In the genomic region with DNA sequence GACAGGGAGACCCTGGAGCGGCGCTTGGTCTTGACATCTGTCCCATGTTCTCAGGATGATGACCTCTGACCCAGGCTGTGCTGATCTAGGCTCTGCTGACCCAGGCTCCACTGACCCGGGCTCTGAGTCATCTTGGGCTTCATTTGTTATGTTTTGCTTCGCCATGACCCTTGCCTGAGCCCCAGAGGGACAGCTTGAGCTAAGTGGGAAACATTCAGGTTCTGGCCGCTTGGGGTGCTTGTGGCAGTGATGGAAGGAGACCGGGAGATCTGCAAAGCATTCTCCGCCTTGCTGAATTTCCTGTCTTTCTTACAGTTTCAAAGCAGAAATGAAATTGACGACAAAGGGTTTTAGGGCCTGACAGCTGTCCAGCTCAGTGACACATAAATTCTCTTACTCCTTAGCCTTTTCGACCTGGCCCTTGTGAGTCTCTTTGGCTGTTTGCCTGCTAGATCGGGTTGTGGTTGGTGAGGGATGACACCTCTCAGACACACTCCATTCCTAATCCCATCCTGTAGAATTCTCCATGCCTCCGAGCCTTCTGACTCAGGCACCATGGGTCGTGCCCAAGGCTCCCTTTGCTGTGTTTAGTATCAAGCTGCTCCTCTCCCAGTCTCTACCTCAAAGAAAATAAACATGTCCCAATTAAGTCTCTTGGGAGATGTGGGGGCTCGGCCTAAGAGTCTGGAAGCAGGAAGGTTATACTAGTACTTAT, we compare ENCODE assay signal across 12 mouse cellular contexts. TPM values are rescaled to one million over a fixed set of nuclear protein-coding genes. Genes with fewer than 3 reads are reported as not detected.
DNase-seq lines count a peak whose midpoint lies in the region; ATAC-seq and TF ChIP-seq lines count a peak whose summit lies in the region.
"Had no signal": no experiment of that assay in that cellular context is flagged by ENCODE, and none has a peak within 500 bp of the region (broad histone marks: within the 10 kb centered on the region; RNA-seq: fewer than 3 reads in every experiment).

No protein-coding gene starts in this region.

- H3K4me1 ChIP-seq in kidney, postnatal 0 days (replicated peaks; ENCODE audit: insufficient read depth, low read length), result peaks cover 10% of the 10 kb centered on the region; the same call in 1 of the 2 replicates
- H3K4me1 ChIP-seq in kidney, embryonic 14.5 days (ENCODE audit: control insufficient read depth, insufficient read depth, low read length), result peaks cover 34% of the 10 kb centered on the region
- peaks cover 25% of the 10 kb centered on the region for H3K4me1 ChIP-seq in midbrain, embryonic 16.5 days (ENCODE audit: control insufficient read depth, insufficient read depth, low read length)
- H3K4me1 ChIP-seq in midbrain, embryonic 15.5 days, result peaks cover 31% of the 10 kb centered on the region

- 36% methylated on average over 13 of the region's 13 CpGs for WGBS in kidney, postnatal 0 days
- WGBS in kidney, embryonic 14.5 days, result 38% methylated on average over 13 of the region's 13 CpGs
- 69% methylated on average over 13 of the region's 13 CpGs for WGBS in midbrain, embryonic 16.5 days
- WGBS in midbrain, embryonic 15.5 days, result 72% methylated on average over 13 of the region's 13 CpGs
- WGBS in macrophage (ENCODE audit: missing documents), result 54% methylated on average over 13 of the region's 13 CpGs

- 0 out of 2 replicates have a peak, but pooled peaks have one; percentile 30 for ATAC-seq in kidney, postnatal 0 days (replicated peaks; ENCODE audit: low FRiP score, low read depth)
- no peak for ATAC-seq in kidney, embryonic 14.5 days (ENCODE audit: low FRiP score, low TSS enrichment)
- no peak for ATAC-seq in midbrain, embryonic 16.5 days
- ATAC-seq in midbrain, embryonic 15.5 days (replicated peaks), result no peak
- ATAC-seq: midbrain, embryonic 13.5 days had no signal

- no peak overlapping the region for H3K4me3 ChIP-seq in kidney, postnatal 0 days (replicated peaks; ENCODE audit: low read depth, low read length)
- no peak overlapping the region for H3K4me3 ChIP-seq in kidney, embryonic 14.5 days (ENCODE audit: low read length)
- no peak overlapping the region for H3K4me3 ChIP-seq in midbrain, embryonic 16.5 days (ENCODE audit: low read depth, low read length)
- no peak overlapping the region for H3K4me3 ChIP-seq in midbrain, embryonic 15.5 days
- no peak overlapping the region for H3K4me3 ChIP-seq in macrophage (ENCODE audit: inconsistent target)
- H3K4me3 ChIP-seq: erythroblast, embryonic 14.5 days; liver, embryonic 13.5 days; midbrain, embryonic 13.5 days had no signal

- no peaks in the 10 kb centered on the region for H3K79me2 ChIP-seq in macrophage (ENCODE audit: inconsistent target)

- DNase-seq in gastrocnemius, adult 18-20 months (ENCODE audit: low spot score), result peak; percentile 45
- no peak for DNase-seq in gastrocnemius, postnatal 10 days
- peak; percentile 65 for DNase-seq in kidney, postnatal 0 days (ENCODE audit: low spot score)
- DNase-seq in cerebellum, postnatal 14 days, result no peak
- DNase-seq: liver, embryonic 13.5 days; right cerebral cortex, postnatal 25 days had no signal

- no peaks in the 10 kb centered on the region for H3K9me3 ChIP-seq in kidney, postnatal 0 days (replicated peaks; ENCODE audit: low read length)
- H3K9me3 ChIP-seq in kidney, embryonic 14.5 days (ENCODE audit: control insufficient read depth, low read length), result no peaks in the 10 kb centered on the region
- no peaks in the 10 kb centered on the region for H3K9me3 ChIP-seq in midbrain, embryonic 16.5 days (replicated peaks; ENCODE audit: control insufficient read depth, low read length, poor library complexity, severe bottlenecking)
- no peaks in the 10 kb centered on the region for H3K9me3 ChIP-seq in midbrain, embryonic 15.5 days
- H3K9me3 ChIP-seq: liver, embryonic 13.5 days; midbrain, embryonic 13.5 days had no signal

- H3K27ac ChIP-seq in kidney, postnatal 0 days, result peak overlapping the region; percentile 25; the same call in 1 of the 2 replicates
- H3K27ac ChIP-seq in kidney, embryonic 14.5 days (ENCODE audit: low read depth, low read length), result no peak overlapping the region
- H3K27ac ChIP-seq in midbrain, embryonic 16.5 days (ENCODE audit: low read length), result no peak overlapping the region
- H3K27ac ChIP-seq in midbrain, embryonic 15.5 days, result no peak overlapping the region
- peak overlapping the region; percentile 42 for H3K27ac ChIP-seq in macrophage
- H3K27ac ChIP-seq: liver, embryonic 13.5 days; midbrain, embryonic 13.5 days had no signal

- H3K36me3 ChIP-seq in kidney, postnatal 0 days (ENCODE audit: insufficient read depth, low read length), result no peaks in the 10 kb centered on the region
- H3K36me3 ChIP-seq in kidney, embryonic 14.5 days (ENCODE audit: control insufficient read depth, insufficient read depth, low read length), result no peaks in the 10 kb centered on the region
- no peaks in the 10 kb centered on the region for H3K36me3 ChIP-seq in midbrain, embryonic 16.5 days (ENCODE audit: control insufficient read depth, insufficient read depth, low read length)
- no peaks in the 10 kb centered on the region for H3K36me3 ChIP-seq in midbrain, embryonic 15.5 days (replicated peaks)
- no peaks in the 10 kb centered on the region for H3K36me3 ChIP-seq in macrophage (ENCODE audit: inconsistent target)
- H3K36me3 ChIP-seq: liver, embryonic 13.5 days; midbrain, embryonic 13.5 days had no signal

- no peaks in the 10 kb centered on the region for H3K27me3 ChIP-seq in kidney, postnatal 0 days (ENCODE audit: insufficient read depth, low read length)
- no peaks in the 10 kb centered on the region for H3K27me3 ChIP-seq in kidney, embryonic 14.5 days (ENCODE audit: control insufficient read depth, insufficient read depth, low read length)
- H3K27me3 ChIP-seq in midbrain, embryonic 16.5 days (ENCODE audit: control insufficient read depth, insufficient read depth, low read depth, low read length), result no peaks in the 10 kb centered on the region; the same call in 1 of the 2 replicates
- H3K27me3 ChIP-seq in midbrain, embryonic 15.5 days (replicated peaks), result no peaks in the 10 kb centered on the region; the same call in 1 of the 2 replicates

- H3K4me2 ChIP-seq in kidney, postnatal 0 days (ENCODE audit: low read length), result no peak overlapping the region
- H3K4me2 ChIP-seq in kidney, embryonic 14.5 days (replicated peaks; ENCODE audit: low read depth, low read length), result no peak overlapping the region
- no peak overlapping the region for H3K4me2 ChIP-seq in midbrain, embryonic 16.5 days (ENCODE audit: low read length)
- H3K4me2 ChIP-seq in midbrain, embryonic 15.5 days, result no peak overlapping the region
- H3K4me2 ChIP-seq: liver, embryonic 13.5 days; midbrain, embryonic 13.5 days had no signal

- H3K9ac ChIP-seq in kidney, postnatal 0 days (ENCODE audit: low read depth, low read length), result no peak overlapping the region
- H3K9ac ChIP-seq in kidney, embryonic 14.5 days (ENCODE audit: low read depth, low read length), result no peak overlapping the region
- 0 out of 2 replicates have a peak overlapping the region, but pooled peaks have one; percentile 6 for H3K9ac ChIP-seq in midbrain, embryonic 16.5 days (ENCODE audit: low read depth, low read length)
- H3K9ac ChIP-seq in midbrain, embryonic 15.5 days, result no peak overlapping the region
- H3K9ac ChIP-seq: liver, embryonic 13.5 days; midbrain, embryonic 13.5 days had no signal

- TF ChIP-seq CTCF in kidney, postnatal 0 days (IDR thresholded peaks at IDR 0.05; ENCODE audit: low read depth), result peak; percentile 34

RNA-seq across cellular contexts. Expression of gene C1qtnf1, which starts 3.2 kb away (rescaled TPM):
- total RNA-seq in gastrocnemius, adult 18-20 months (2021), result 1 to 10 TPM; 6.6 to 6.9 TPM
- total RNA-seq in gastrocnemius, postnatal 10 days (2021), result 10 to 100 TPM; 31.8 to 37.4 TPM
- 13.0 and 15.0 TPM in 2 replicates for polyA plus RNA-seq in kidney, postnatal 0 days (2015; fragmentation: Nextera tagmentation; extraction: Ambion mirVana)
- 2.8 and 4.0 TPM in 2 replicates for polyA plus RNA-seq in kidney, embryonic 14.5 days (2014; fragmentation: Nextera tagmentation; extraction: Ambion mirVana)
- 4.1 and 4.2 TPM in 2 replicates for polyA plus RNA-seq in midbrain, embryonic 16.5 days (2015; fragmentation: Nextera tagmentation; extraction: Ambion mirVana)
- polyA plus RNA-seq in midbrain, embryonic 15.5 days (2015; fragmentation: Nextera tagmentation; extraction: Ambion mirVana), result 4.2 and 4.3 TPM in 2 replicates
- total RNA-seq in macrophage (2018; cell fraction: chromatin; rRNA removed), result 1 to 10 TPM in 1 of 26 experiments, under 1 TPM in 4, not detected in 21; 0.29 to 2.2 (median 0.38) TPM
- 1 to 10 TPM in 10 of 26 experiments, under 1 TPM in 16; 0.40 to 2.6 (median 0.70) TPM for total RNA-seq in macrophage (2018; cell fraction: cytosol; rRNA removed)
- total RNA-seq in macrophage (2018; cell fraction: nucleus; rRNA removed), result 1 to 10 TPM in 12 of 26 experiments, under 1 TPM in 11, not detected in 3; 0.28 to 2.8 (median 1.1) TPM
- polyA plus RNA-seq in macrophage (2018), result 0.12 to 1.2 TPM (median 0.82 TPM) in 3 replicates
- polyA plus RNA-seq: erythroblast, embryonic 14.5 days had no signal

RNA-seq across cellular contexts. Expression of gene Cant1, which starts 5.9 kb away (rescaled TPM):
- 10 to 100 TPM; 10.7 to 11.9 TPM for total RNA-seq in gastrocnemius, adult 18-20 months (2021)
- total RNA-seq in gastrocnemius, postnatal 10 days (2021), result 10 to 100 TPM; 13.1 to 14.9 TPM
- polyA plus RNA-seq in kidney, postnatal 0 days (2015; fragmentation: Nextera tagmentation; extraction: Ambion mirVana), result 25.7 and 25.8 TPM in 2 replicates
- polyA plus RNA-seq in kidney, embryonic 14.5 days (2014; fragmentation: Nextera tagmentation; extraction: Ambion mirVana), result 19.0 and 24.1 TPM in 2 replicates
- 24.9 and 27.8 TPM in 2 replicates for polyA plus RNA-seq in midbrain, embryonic 16.5 days (2015; fragmentation: Nextera tagmentation; extraction: Ambion mirVana)
- polyA plus RNA-seq in midbrain, embryonic 15.5 days (2015; fragmentation: Nextera tagmentation; extraction: Ambion mirVana), result 30.6 and 35.1 TPM in 2 replicates
- total RNA-seq in macrophage (2018; cell fraction: chromatin; rRNA removed), result 10 to 100 TPM; 14.6 to 66.9 (median 38.8) TPM
- 10 to 100 TPM; 34.1 to 65.0 (median 51.3) TPM for total RNA-seq in macrophage (2018; cell fraction: cytosol; rRNA removed)
- 100 to 1,000 TPM in 2 of 26 experiments, 10 to 100 TPM in 24; 28.3 to 108 (median 70.5) TPM for total RNA-seq in macrophage (2018; cell fraction: nucleus; rRNA removed)
- 40.2 to 59.3 TPM (median 42.1 TPM) in 3 replicates for polyA plus RNA-seq in macrophage (2018)

RNA-seq across cellular contexts. Expression of gene Lgals3bp, which starts 22.9 kb away (rescaled TPM):
- 10 to 100 TPM; 15.8 to 17.1 TPM for total RNA-seq in gastrocnemius, adult 18-20 months (2021)
- total RNA-seq in gastrocnemius, postnatal 10 days (2021), result 10 to 100 TPM; 10.7 to 18.2 TPM
- 68.8 and 80.3 TPM in 2 replicates for polyA plus RNA-seq in kidney, postnatal 0 days (2015; fragmentation: Nextera tagmentation; extraction: Ambion mirVana)
- 11.8 and 13.0 TPM in 2 replicates for polyA plus RNA-seq in kidney, embryonic 14.5 days (2014; fragmentation: Nextera tagmentation; extraction: Ambion mirVana)
- 3.8 and 4.4 TPM in 2 replicates for polyA plus RNA-seq in midbrain, embryonic 16.5 days (2015; fragmentation: Nextera tagmentation; extraction: Ambion mirVana)
- 5.1 and 6.7 TPM in 2 replicates for polyA plus RNA-seq in midbrain, embryonic 15.5 days (2015; fragmentation: Nextera tagmentation; extraction: Ambion mirVana)
- 100 to 1,000 TPM; 127 to 562 (median 307) TPM for total RNA-seq in macrophage (2018; cell fraction: chromatin; rRNA removed)
- total RNA-seq in macrophage (2018; cell fraction: cytosol; rRNA removed), result 1,000 to 10,000 TPM in 23 of 26 experiments, 100 to 1,000 TPM in 3; 854 to 2,702 (median 1,648) TPM
- 1,000 to 10,000 TPM in 15 of 26 experiments, 100 to 1,000 TPM in 11; 559 to 2,830 (median 1,334) TPM for total RNA-seq in macrophage (2018; cell fraction: nucleus; rRNA removed)
- 1,136 to 1,462 TPM (median 1,417 TPM) in 3 replicates for polyA plus RNA-seq in macrophage (2018)

RNA-seq across cellular contexts. Expression of gene Engase, which starts 51.9 kb away (rescaled TPM):
- total RNA-seq in gastrocnemius, adult 18-20 months (2021), result 1 to 10 TPM; 3.5 to 4.1 TPM
- total RNA-seq in gastrocnemius, postnatal 10 days (2021), result 10 to 100 TPM; 16.6 to 17.3 TPM
- 5.3 and 5.8 TPM in 2 replicates for polyA plus RNA-seq in kidney, postnatal 0 days (2015; fragmentation: Nextera tagmentation; extraction: Ambion mirVana)
- 3.9 and 9.7 TPM in 2 replicates for polyA plus RNA-seq in kidney, embryonic 14.5 days (2014; fragmentation: Nextera tagmentation; extraction: Ambion mirVana)
- polyA plus RNA-seq in midbrain, embryonic 16.5 days (2015; fragmentation: Nextera tagmentation; extraction: Ambion mirVana), result 5.5 and 5.9 TPM in 2 replicates
- 6.6 and 8.2 TPM in 2 replicates for polyA plus RNA-seq in midbrain, embryonic 15.5 days (2015; fragmentation: Nextera tagmentation; extraction: Ambion mirVana)
- 10 to 100 TPM in 11 of 26 experiments, 1 to 10 TPM in 10, under 1 TPM in 5; 0.21 to 41.0 (median 4.4) TPM for total RNA-seq in macrophage (2018; cell fraction: chromatin; rRNA removed)
- 10 to 100 TPM in 8 of 26 experiments, 1 to 10 TPM in 18; 1.8 to 16.9 (median 6.2) TPM for total RNA-seq in macrophage (2018; cell fraction: cytosol; rRNA removed)
- 10 to 100 TPM in 7 of 26 experiments, 1 to 10 TPM in 19; 1.7 to 32.1 (median 5.7) TPM for total RNA-seq in macrophage (2018; cell fraction: nucleus; rRNA removed)
- 4.8 to 22.0 TPM (median 7.1 TPM) in 3 replicates for polyA plus RNA-seq in macrophage (2018)

Comparison
In these comparisons a context has a peak if more than half of its experiments do, and no peak if none do; other contexts are left out.
1. DNase-seq: peak in gastrocnemius, adult 18-20 months (single experiment) and kidney, postnatal 0 days (single experiment); none in gastrocnemius, postnatal 10 days (single experiment) and cerebellum, postnatal 14 days (0 of 2).
2. H3K27ac ChIP-seq: peak in kidney, postnatal 0 days (single experiment) and macrophage (single experiment); none in kidney, embryonic 14.5 days (single experiment), midbrain, embryonic 16.5 days (single experiment) and midbrain, embryonic 15.5 days (single experiment).
3. RNA of gene Lgals3bp, which starts 22.9 kb away (polyA plus RNA-seq): 1,136 to 1,462 TPM in macrophage; 68.8 to 80.3 TPM in kidney, postnatal 0 days, 11.8 to 13.0 TPM in kidney, embryonic 14.5 days, 5.1 to 6.7 TPM in midbrain, embryonic 15.5 days and 3.8 to 4.4 TPM in midbrain, embryonic 16.5 days; every median in the first group is over 10 times any median in the second.